Mouse (Mus musculus) kidney, adult 10 weeks (tissue): Measurements from ENCODE around the gene Gm39115. TPM values are rescaled to one million over a fixed set of nuclear protein-coding genes. Genes with fewer than 3 reads are reported as not detected.

ENCODE experiments used
- polyA plus RNA-seq: library from polyadenylated mRNA; stranded (reverse); fragments of 350-450 nt; fragmentation: Illumina TruSeq; extraction: RNeasy Lipid Tissue Mini Kit (QIAGEN cat#74804); gene quantifications from one replicate; pipeline ENCODE4 v1.2.3, GENCODE M21; 2014; ENCODE audit warnings: low read depth, low replicate concordance

Gm39115 gene
- not detected for polyA plus RNA-seq

DNA sequence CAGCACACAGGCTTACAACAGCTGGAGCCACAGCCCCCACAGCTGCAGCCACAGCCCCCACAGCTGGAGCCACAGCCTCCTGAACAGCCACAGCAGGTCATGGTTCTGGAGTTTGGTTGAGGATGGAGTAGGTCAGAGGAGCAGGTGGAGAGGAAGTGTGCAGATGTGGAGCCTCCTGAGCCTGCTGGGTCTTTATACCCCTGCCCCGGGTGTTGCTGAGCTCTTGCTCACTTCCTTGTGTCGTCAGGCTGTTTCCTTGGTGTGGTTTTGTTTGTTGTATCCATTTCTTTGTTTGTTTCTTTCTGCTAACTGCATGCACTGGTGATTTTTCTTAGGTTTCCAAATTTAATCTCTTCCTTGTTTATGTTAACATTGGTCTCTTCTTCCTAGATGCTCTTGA lies at the start of gene Gm39115:
TSS of gene Gm39115 (minus strand) at position 101 of the 400 bp plus-strand sequence.

DNA sequence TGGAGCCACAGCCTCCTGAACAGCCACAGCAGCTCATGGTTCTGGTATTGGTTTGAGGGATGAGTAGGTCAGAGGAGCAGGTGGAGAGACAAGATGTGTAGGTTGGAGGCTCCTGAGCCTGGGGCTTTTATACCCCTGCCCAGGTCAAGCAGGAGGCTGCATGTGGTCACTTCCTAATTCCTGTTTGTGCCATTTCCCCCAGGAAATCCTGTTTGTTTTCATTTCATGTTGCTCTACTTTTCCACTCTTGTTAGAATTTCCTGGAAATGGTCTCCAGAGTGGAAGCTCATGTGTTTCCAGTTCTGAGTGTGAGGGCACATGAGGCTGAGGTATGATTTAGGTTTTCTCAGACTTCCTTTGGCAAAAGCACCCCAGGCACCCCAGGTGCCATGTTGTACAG lies 40.1 kb upstream of the Gm39115 start, which contains the start of gene Krtap5-2:
TSS of gene Krtap5-2 (minus strand) at position 101 of the 400 bp plus-strand sequence.

DNA sequence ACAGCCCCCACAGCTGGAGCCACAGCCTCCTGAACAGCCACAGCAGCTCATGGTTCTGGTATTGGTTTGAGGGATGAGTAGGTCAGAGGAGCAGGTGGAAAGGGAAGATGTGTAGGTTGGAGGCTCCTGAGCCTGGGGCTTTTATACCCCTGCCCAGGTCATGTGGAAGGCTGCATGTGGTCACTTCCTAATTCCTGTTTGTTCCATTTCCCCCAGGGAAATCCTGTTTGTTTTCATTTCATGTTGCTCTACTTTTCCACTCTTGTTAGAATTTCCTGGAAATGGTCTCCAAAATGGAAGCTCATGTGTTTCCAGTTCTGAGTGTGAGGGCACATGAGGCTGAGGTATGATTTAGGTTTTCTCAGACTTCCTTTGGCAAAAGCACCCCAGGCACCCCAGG lies 29.8 kb upstream of the Gm39115 start, which contains the start of gene Gm4553:
TSS of gene Gm4553 (minus strand) at position 101 of the 400 bp plus-strand sequence.

DNA sequence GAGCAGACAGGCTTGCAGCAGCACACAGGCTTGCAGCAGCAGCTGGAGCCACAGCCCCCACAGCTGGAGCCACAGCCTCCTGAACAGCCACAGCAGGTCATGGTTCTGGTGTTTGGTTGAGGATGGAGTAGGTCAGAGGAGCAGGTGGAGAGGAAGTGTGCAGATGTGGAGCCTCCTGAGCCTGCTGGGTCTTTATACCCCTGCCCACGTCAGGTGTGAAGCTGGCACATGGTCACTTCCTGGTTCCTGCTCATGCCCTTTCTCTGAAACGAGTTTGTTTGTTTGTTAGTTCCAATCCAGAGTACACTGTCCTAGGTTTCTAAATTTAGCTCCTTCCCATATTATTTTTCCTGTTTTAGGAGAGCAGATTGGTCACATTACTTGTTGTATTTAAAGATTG lies 21.2 kb upstream of the Gm39115 start, which contains the start of gene Gm29735:
TSS of gene Gm29735 (minus strand) at position 101 of the 400 bp plus-strand sequence.

DNA sequence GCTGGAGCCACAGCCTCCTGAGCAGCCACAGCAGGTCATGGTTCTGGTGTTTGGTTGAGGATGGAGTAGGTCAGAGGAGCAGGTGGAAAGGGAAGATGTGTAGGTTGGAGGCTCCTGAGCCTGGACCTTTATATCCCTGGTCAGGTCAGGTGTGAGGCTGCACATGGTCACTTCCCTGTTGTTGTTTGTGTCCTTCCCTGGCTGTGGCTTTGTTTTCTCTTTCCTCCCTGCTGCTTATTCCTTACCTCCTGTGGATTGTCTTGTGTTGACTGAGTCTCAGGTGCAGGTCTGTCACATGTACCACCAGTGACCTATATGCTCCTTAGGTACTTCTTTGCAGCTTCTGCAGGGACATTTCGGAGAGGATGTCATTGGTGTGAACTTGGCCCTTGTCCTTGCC lies 8.7 kb upstream of the Gm39115 start, which contains the start of gene Gm45337:
TSS of gene Gm45337 (minus strand) at position 101 of the 400 bp plus-strand sequence.

GRCm38 (mm10) chr7:142120629-142121028 lies 15.2 kb downstream of the Gm39115 start, which contains the start of gene Gm45618:
Gene Gm45618 (minus strand): TSS chr7:142120729.

GRCm38 (mm10) chr7:142095183-142095931 lies 40.5 kb downstream of the Gm39115 start, which contains the start of gene Dusp8:
Gene Dusp8 (minus strand): TSS chr7:142095843.

Other genes with a start within 250 kb of the Gm39115 start
- gene Tollip, start 217.5 kb downstream of the Gm39115 start, polyA plus RNA-seq = 47.6 TPM
- gene Brsk2, start 186.3 kb downstream of the Gm39115 start, polyA plus RNA-seq = not detected
- gene Mob2, start 75.0 kb downstream of the Gm39115 start, polyA plus RNA-seq = 10.8 TPM
- gene Dusp8, start 40.2 kb downstream of the Gm39115 start, polyA plus RNA-seq = 0.28 TPM
- gene Gm45618, start 15.3 kb downstream of the Gm39115 start, polyA plus RNA-seq = not detected
- gene Gm45337, start 8.6 kb upstream of the Gm39115 start, polyA plus RNA-seq = not detected
- not detected for gene Gm29735, start 21.1 kb upstream of the Gm39115 start, polyA plus RNA-seq
- not detected for gene Gm4553, start 29.7 kb upstream of the Gm39115 start, polyA plus RNA-seq
- gene Krtap5-2, start 40.0 kb upstream of the Gm39115 start, polyA plus RNA-seq = not detected
- gene Gm10153, start 54.4 kb upstream of the Gm39115 start, polyA plus RNA-seq = not detected
- not detected for gene Krtap5-3, start 65.3 kb upstream of the Gm39115 start, polyA plus RNA-seq
- not detected for gene Gm7579, start 75.8 kb upstream of the Gm39115 start, polyA plus RNA-seq
- not detected for gene Krtap5-5, start 93.9 kb upstream of the Gm39115 start, polyA plus RNA-seq
- not detected for gene Gm40460, start 105.0 kb upstream of the Gm39115 start, polyA plus RNA-seq
- gene Gm2431, start 122.3 kb upstream of the Gm39115 start, polyA plus RNA-seq = not detected
- gene Gm4559, start 138.3 kb upstream of the Gm39115 start, polyA plus RNA-seq = not detected
- not detected for gene Krtap5-1, start 161.1 kb upstream of the Gm39115 start, polyA plus RNA-seq
- gene Krtap5-4, start 167.5 kb upstream of the Gm39115 start, polyA plus RNA-seq = not detected
- gene Ifitm10, start 237.7 kb upstream of the Gm39115 start, polyA plus RNA-seq = not detected
- 33.5 TPM for gene Gm49369, start 246.6 kb upstream of the Gm39115 start, polyA plus RNA-seq